Mouse (Mus musculus) brain, embryonic 14.5 days (tissue): ENCODE data around the gene Tank.

ENCODE experiments used
- CTCF ChIP-seq: fragments of 200-500 bp; IDR thresholded peaks from 2 replicates; pipeline ENCODE4 v1.5.1; 2012; ENCODE audit warnings: inconsistent platforms, mild to moderate bottlenecking, moderate library complexity, borderline replicate concordance; ENCODE audit not compliant: insufficient read depth, insufficient read length; ENCODE audit errors: extremely low read depth
- POLR2A ChIP-seq: fragments of 200-500 bp; IDR thresholded peaks from 2 replicates; pipeline ENCODE4 v1.6.1; 2012; ENCODE audit warnings: mild to moderate bottlenecking, inconsistent platforms, borderline replicate concordance; ENCODE audit not compliant: poor library complexity, insufficient read depth, insufficient read length, severe bottlenecking; ENCODE audit errors: extremely low read depth

- TF ChIP-seq CTCF (no peak), POLR2A (no peak)
Observed at GRCm38 (mm10) chr2:61555367-61555766, 23.0 kb upstream of the Tank start.
